Mouse (Mus musculus): ENCODE data around the gene Cdk18. TPM values are rescaled to one million over a fixed set of nuclear protein-coding genes. Genes with fewer than 3 reads are reported as not detected.

Gene Cdk18
- polyA plus RNA-seq, 1 experiment from 2014 or later: 33.7 TPM

DNA sequence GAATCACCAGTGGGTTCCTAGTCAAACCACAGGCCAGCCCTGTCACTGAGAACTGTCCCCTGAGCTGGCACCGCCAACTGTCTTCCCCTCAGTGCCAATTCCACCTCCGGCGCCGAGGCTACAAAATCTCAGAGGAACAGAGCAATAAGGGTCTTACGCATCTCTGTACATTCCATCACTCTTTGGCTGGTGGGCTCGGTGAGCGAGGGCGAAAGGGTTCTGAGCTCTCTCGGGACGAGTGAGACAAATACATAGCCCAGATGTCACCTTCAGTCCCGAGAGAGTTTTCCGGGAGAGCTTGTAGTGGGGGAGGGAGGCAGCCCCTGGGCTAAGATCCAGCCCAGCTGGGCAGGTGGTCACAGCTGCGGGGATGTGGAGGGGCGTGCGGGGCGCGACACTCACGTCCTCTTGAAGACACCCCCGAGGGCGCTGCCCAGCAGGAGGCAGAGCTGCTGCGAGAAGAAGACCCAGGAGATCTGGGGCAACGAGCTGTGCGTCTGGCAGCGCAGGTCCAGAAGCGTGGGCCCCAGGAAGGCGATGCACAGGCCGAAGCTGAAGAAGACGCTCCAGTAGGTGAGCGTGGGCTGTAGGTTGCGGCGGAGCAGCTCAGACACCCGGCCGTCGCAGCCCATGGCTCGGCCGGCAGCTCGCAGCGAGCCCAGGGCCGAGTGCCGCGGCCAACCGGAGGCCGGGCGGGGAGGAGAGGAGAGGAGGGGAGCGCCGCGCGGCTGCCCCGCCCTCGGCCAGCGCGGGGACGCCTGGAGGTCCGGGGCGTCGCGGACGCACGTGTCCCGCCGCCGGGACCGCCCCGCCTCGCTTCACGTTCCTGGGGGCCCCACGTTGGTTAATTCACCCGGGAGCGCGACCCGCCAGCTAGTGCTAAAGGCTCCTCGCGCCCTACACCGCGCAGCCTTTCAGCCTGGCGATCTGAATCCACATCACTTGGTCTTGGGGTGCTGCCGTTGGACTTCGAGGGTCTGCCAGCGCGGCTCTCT lies 71.9 kb downstream of the Cdk18 start, which contains the start of gene Mfsd4a:
Gene Mfsd4a (minus strand): TSS at position 802 of the 995 bp plus-strand sequence.
- 3% methylated on average over 70 of the region's 80 CpGs for WGBS
- Histone ChIP-seq H3K27me3 (replicated peaks; ENCODE audit: control insufficient read depth, insufficient read depth, low read length) (peaks cover 21% of the 10 kb centered on the region), H3K4me3 (ENCODE audit: low read depth, low read length) (peak within 1 kb of the TSS; percentile 44), H3K9ac (ENCODE audit: low read depth, low read length) (peak within 1 kb of the TSS; percentile 45), H3K9me3 (ENCODE audit: control insufficient read depth) (no peaks in the 10 kb centered on the region), H3K4me2 (replicated peaks; ENCODE audit: low read depth) (peak within 1 kb of the TSS; percentile 93), H3K36me3 (ENCODE audit: control insufficient read depth, insufficient read depth) (no peaks in the 10 kb centered on the region), H3K27ac (ENCODE audit: low read depth, low read length) (no peak within 1 kb of the TSS), H3K4me1 (replicated peaks; ENCODE audit: control insufficient read depth, insufficient read depth, low read length) (no peaks in the 10 kb centered on the region)
- peak; percentile 69 for ATAC-seq
- TF ChIP-seq CTCF (IDR thresholded peaks at IDR 0.05; ENCODE audit: low read depth): peak; percentile 53

DNA sequence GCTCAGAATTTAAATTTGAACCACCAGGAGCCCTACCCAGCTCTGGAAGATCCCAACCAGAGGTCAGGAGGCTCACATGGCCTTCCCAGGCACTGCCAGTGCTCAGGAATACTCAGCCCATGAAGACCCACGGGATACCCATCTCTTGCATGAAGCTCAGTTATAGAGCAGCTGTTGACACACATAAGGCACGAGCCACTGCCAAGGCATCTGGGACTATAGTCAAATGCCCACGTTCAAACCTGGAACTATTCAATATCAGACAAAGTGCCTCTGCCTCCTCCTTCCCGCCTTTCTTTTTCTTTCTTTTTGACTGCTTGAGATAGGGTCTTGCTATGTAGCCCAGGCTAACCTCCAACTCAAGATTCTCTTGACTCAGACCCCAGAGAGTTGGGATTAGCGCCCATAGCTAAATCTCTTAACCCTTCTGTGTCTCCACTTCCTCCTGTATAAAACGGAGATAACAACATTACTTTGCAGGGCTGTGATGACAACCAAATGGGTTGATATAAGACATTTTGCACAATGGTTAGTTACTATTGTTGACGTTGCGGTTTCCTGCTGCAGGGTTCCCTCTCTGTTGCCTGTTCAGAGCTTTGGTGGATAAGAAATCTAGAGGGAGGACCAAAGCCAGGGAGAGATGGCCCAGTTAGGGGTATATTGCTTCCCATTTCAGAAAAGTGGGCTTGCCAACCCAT lies 73.9 kb downstream of the Cdk18 start:
- no peak for ATAC-seq
- Histone ChIP-seq H3K9me3 (ENCODE audit: control insufficient read depth) (no peaks in the 10 kb centered on the region), H3K27me3 (replicated peaks; ENCODE audit: control insufficient read depth, insufficient read depth, low read length) (peaks cover 21% of the 10 kb centered on the region), H3K9ac (ENCODE audit: low read depth, low read length) (no peak overlapping the region), H3K36me3 (ENCODE audit: control insufficient read depth, insufficient read depth) (no peaks in the 10 kb centered on the region), H3K4me2 (replicated peaks; ENCODE audit: low read depth) (no peak overlapping the region), H3K27ac (ENCODE audit: low read depth, low read length) (no peak overlapping the region), H3K4me1 (replicated peaks; ENCODE audit: control insufficient read depth, insufficient read depth, low read length) (0 out of 2 replicates have a peak, but pooled peaks cover 2% of the 10 kb centered on the region), H3K4me3 (ENCODE audit: low read depth, low read length) (no peak overlapping the region)
- 82% methylated on average over 8 of the region's 8 CpGs for WGBS
- no peak for TF ChIP-seq CTCF (IDR thresholded peaks at IDR 0.05; ENCODE audit: low read depth)

DNA sequence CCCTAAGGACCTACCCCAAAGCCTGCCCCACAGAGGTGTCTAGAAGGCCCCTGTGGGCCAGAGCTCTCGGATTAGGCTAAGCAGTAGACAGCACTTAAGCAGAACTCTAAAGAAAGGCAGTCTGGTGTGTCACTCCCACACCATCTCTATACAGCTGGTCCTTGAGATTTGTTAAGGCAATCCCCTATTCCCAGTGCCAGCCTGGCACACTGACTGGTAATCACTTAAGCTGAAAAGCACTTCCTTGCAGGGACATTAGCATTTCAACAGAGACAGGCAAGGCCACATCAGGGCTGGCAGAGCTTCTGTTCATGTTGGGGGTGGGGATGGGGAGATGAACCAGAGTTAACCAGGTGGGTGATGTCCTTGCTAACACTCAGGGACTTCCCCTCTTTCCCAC lies 74.5 kb downstream of the Cdk18 start:
- Histone ChIP-seq H3K27ac (ENCODE audit: low read depth, low read length) (no peak overlapping the region), H3K4me2 (replicated peaks; ENCODE audit: low read depth) (no peak overlapping the region), H3K27me3 (replicated peaks; ENCODE audit: control insufficient read depth, insufficient read depth, low read length) (peaks cover 21% of the 10 kb centered on the region), H3K36me3 (ENCODE audit: control insufficient read depth, insufficient read depth) (no peaks in the 10 kb centered on the region), H3K4me1 (replicated peaks; ENCODE audit: control insufficient read depth, insufficient read depth, low read length) (0 out of 2 replicates have a peak, but pooled peaks cover 2% of the 10 kb centered on the region), H3K4me3 (ENCODE audit: low read depth, low read length) (no peak overlapping the region), H3K9ac (ENCODE audit: low read depth, low read length) (no peak overlapping the region), H3K9me3 (ENCODE audit: control insufficient read depth) (no peaks in the 10 kb centered on the region)
- no peak for ATAC-seq
- 68% methylated on average over 1 of the region's 1 CpGs for WGBS
- TF ChIP-seq CTCF (IDR thresholded peaks at IDR 0.05; ENCODE audit: low read depth): no peak

DNA sequence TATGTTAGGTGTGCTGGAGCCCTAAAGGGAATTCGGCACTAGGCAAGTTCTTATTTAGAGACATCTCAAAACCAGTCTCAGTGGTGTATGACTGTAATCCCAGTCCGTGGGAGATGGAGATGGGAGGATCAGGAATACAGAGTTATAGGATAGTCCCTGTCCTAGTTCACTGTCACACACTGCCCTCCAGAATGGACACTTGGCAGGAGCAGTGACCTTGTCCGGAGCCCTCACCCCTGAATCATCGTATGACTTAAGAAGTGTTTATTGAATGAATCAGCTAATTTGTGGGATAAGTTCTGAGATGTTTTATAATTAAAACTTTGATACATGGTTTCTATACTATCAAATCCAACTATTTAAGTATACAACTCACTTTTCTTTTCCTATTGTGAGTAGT lies 76.4 kb downstream of the Cdk18 start:
- WGBS: 90% methylated on average over 4 of the region's 4 CpGs
- Histone ChIP-seq H3K4me1 (replicated peaks; ENCODE audit: control insufficient read depth, insufficient read depth, low read length) (peaks cover 7% of the 10 kb centered on the region), H3K27me3 (replicated peaks; ENCODE audit: control insufficient read depth, insufficient read depth, low read length) (peaks cover 12% of the 10 kb centered on the region), H3K4me3 (ENCODE audit: low read depth, low read length) (no peak overlapping the region), H3K9ac (ENCODE audit: low read depth, low read length) (no peak overlapping the region), H3K36me3 (ENCODE audit: control insufficient read depth, insufficient read depth) (no peaks in the 10 kb centered on the region), H3K4me2 (replicated peaks; ENCODE audit: low read depth) (no peak overlapping the region), H3K27ac (ENCODE audit: low read depth, low read length) (no peak overlapping the region), H3K9me3 (ENCODE audit: control insufficient read depth) (no peaks in the 10 kb centered on the region)
- no peak for TF ChIP-seq CTCF (IDR thresholded peaks at IDR 0.05; ENCODE audit: low read depth)
- no peak for ATAC-seq

Other genes starting within 250 kb of the Cdk18 start
- 25.9 and 30.4 TPM in 2 replicates for gene Nucks1, start 229.2 kb downstream of the Cdk18 start, polyA plus RNA-seq (2015; fragmentation: Nextera tagmentation; extraction: Ambion mirVana)
- 2.5 and 2.7 TPM in 2 replicates for gene Slc45a3, start 176.7 kb downstream of the Cdk18 start, polyA plus RNA-seq (2015; fragmentation: Nextera tagmentation; extraction: Ambion mirVana)
- gene Elk4, start 132.1 kb downstream of the Cdk18 start, polyA plus RNA-seq (2015; fragmentation: Nextera tagmentation; extraction: Ambion mirVana): 16.4 and 19.6 TPM in 2 replicates
- gene Mfsd4a, start 71.6 kb downstream of the Cdk18 start, polyA plus RNA-seq (2015; fragmentation: Nextera tagmentation; extraction: Ambion mirVana): 6.1 and 7.0 TPM in 2 replicates
- gene Lemd1, start 51.7 kb upstream of the Cdk18 start, polyA plus RNA-seq (2015; fragmentation: Nextera tagmentation; extraction: Ambion mirVana): 0.08 TPM in 1 of 2 replicates, not detected in the other
- gene AC124108.1, start 51.8 kb upstream of the Cdk18 start, polyA plus RNA-seq (2015; fragmentation: Nextera tagmentation; extraction: Ambion mirVana): not detected in 2 replicates
- not detected in 2 replicates for gene Gm10188, start 90.1 kb upstream of the Cdk18 start, polyA plus RNA-seq (2015; fragmentation: Nextera tagmentation; extraction: Ambion mirVana)
- 0.46 and 0.51 TPM in 2 replicates for gene Klhdc8a, start 158.9 kb upstream of the Cdk18 start, polyA plus RNA-seq (2015; fragmentation: Nextera tagmentation; extraction: Ambion mirVana)
- gene Nuak2, start 176.4 kb upstream of the Cdk18 start, polyA plus RNA-seq (2015; fragmentation: Nextera tagmentation; extraction: Ambion mirVana): 20.0 and 20.6 TPM in 2 replicates